Mouse (Mus musculus) kidney, embryonic 15.5 days (tissue): Measurements from ENCODE around the gene Slc22a3. TPM values are rescaled to one million over a fixed set of nuclear protein-coding genes. Genes with fewer than 3 reads are reported as not detected.

ENCODE experiments used
- ATAC-seq: fragments of 200-750 bp; cut with Nextera tagmentation; replicated peaks from 2 replicates; pipeline ENCODE4 v1.8.0; 2017; ENCODE audit warnings: moderate TSS enrichment; ENCODE audit not compliant: low FRiP score
- H3K27ac ChIP-seq: fragments of 300-500 bp; sonication (generic); 2 replicates; pipeline ENCODE4 v1.5.1; 2015; ENCODE audit warnings: mild to moderate bottlenecking, inconsistent platforms
- H3K27me3 ChIP-seq: fragments of 300-500 bp; sonication (generic); 2 replicates; pipeline ENCODE4 v1.6.1; 2015; ENCODE audit warnings: inconsistent platforms
- H3K36me3 ChIP-seq: fragments of 300-500 bp; sonication (generic); 2 replicates; pipeline ENCODE4 v1.6.1; 2015; ENCODE audit warnings: inconsistent platforms
- H3K4me1 ChIP-seq: fragments of 300-500 bp; sonication (generic); 2 replicates; pipeline ENCODE4 v1.6.1; 2015; ENCODE audit warnings: inconsistent platforms
- H3K4me2 ChIP-seq: fragments of 300-500 bp; sonication (generic); 2 replicates; pipeline ENCODE4 v1.6.1; 2015; ENCODE audit warnings: moderate library complexity, mild to moderate bottlenecking, inconsistent platforms
- H3K4me3 ChIP-seq: fragments of 300-500 bp; sonication (generic); replicated peaks from 2 replicates; pipeline ENCODE4 v1.5.1; 2015; ENCODE audit warnings: mild to moderate bottlenecking, inconsistent platforms
- H3K9ac ChIP-seq: fragments of 300-500 bp; sonication (generic); 2 replicates; pipeline ENCODE4 v1.6.1; 2015; ENCODE audit warnings: mild to moderate bottlenecking, inconsistent platforms
- H3K9me3 ChIP-seq: fragments of 300-500 bp; sonication (generic); replicated peaks from 2 replicates; pipeline ENCODE4 v1.6.1; 2016; ENCODE audit warnings: inconsistent platforms
- WGBS: fragments of 180-500 bp; shearing (Covaris S2); methylation state at CpG from one replicate; pipeline ENCODE4 v1.1.7; 2015; ENCODE audit warnings: mixed read lengths; 5-methylcytosine and 5-hydroxymethylcytosine counted together
- polyA plus RNA-seq: library from polyadenylated mRNA; unstranded; fragments of >200 nt; fragmentation: Nextera tagmentation; extraction: Ambion mirVana; gene quantifications from 2 replicates; pipeline ENCODE4 v1.2.1, GENCODE M21; 2015

Gene Slc22a3
- polyA plus RNA-seq, 1 experiment from 2014 or later: 1.00 TPM

DNA sequence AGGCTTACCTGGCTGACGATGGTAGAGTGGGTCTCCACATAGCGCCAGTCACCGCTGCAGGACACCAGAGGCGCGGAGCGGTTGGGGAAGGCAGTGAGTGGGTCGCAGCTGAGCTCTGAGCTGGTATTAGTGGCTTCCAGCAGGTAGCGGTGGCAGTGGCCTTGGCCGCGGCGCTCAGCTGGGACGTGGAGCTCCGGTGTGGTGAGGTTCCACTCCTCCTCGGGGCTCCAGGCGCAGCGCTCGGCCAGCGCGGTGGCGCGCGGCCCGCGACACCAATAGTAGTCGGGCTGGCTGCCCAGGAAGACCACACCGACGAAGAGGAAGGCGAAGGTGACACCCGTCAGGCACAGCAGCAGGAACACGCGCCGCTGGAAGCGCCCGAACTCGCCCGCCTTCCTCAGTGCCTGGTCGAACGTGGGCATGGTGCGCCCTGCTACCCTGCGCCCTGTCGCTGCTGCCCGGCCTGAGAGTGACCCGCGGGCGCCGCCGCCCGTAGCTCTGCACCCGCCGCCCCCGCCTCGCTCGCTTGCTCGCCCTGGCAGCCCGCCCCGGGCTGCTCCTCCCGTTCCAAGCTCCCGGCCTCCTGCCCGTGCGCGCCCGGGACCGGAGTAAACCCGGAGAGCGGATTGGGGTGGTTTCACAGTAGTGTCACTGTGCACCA is 471 bp downstream of the Slc22a3 start:
- Histone ChIP-seq H3K27ac (no peak overlapping the region), H3K4me1 (peaks cover 11% of the 10 kb centered on the region), H3K9me3 (no peaks in the 10 kb centered on the region), H3K9ac (0 out of 2 replicates have a peak overlapping the region, but pooled peaks have one; percentile 10), H3K4me2 (peak overlapping the region; percentile 82), H3K36me3 (no peaks in the 10 kb centered on the region), H3K4me3 (peak overlapping the region; percentile 47), H3K27me3 (peaks cover 56% of the 10 kb centered on the region)
- peak; percentile 54; the same call in 1 of the 2 replicates for ATAC-seq
- 1% methylated on average over 61 of the region's 65 CpGs for WGBS

DNA sequence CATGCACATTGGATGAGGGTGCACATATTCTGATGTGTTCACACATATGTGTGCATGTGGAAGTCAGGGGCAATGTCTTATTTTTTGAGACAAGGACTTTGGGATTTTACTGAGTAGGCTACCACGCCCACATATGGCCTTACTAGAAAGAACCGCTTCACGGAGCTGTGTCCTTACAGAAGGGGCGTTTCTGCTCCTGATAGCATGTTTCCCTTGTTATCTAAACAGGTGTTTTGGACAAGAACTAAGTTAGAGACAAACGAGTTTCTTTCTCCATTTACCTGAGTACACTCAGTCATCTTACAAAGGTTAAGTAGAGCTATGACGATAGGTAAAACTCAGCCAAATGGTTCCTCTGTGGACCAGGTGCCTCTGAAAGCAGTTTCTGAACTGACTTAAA is 1.8 kb downstream of the Slc22a3 start:
- Histone ChIP-seq H3K36me3 (no peaks in the 10 kb centered on the region), H3K4me1 (peaks cover 11% of the 10 kb centered on the region), H3K9me3 (no peaks in the 10 kb centered on the region), H3K4me2 (no peak overlapping the region), H3K27ac (no peak overlapping the region), H3K4me3 (no peak overlapping the region), H3K27me3 (peaks cover 56% of the 10 kb centered on the region), H3K9ac (no peak overlapping the region)
- WGBS: 76% methylated on average over 6 of the region's 6 CpGs
- no peak for ATAC-seq

- H3K4me2 ChIP-seq: no peak overlapping the region
- ATAC-seq: no peak
Observed at GRCm38 (mm10) chr17:12499426-12499825, 8.1 kb downstream of the Slc22a3 start.

GRCm38 (mm10) chr17:12495558-12495957 is 11.9 kb downstream of the Slc22a3 start:
- Histone ChIP-seq H3K27ac (no peak overlapping the region), H3K9ac (no peak overlapping the region), H3K4me3 (no peak overlapping the region), H3K4me2 (no peak overlapping the region), H3K27me3 (no peaks in the 10 kb centered on the region; the same call in 1 of the 2 replicates), H3K9me3 (no peaks in the 10 kb centered on the region), H3K4me1 (no peaks in the 10 kb centered on the region), H3K36me3 (no peaks in the 10 kb centered on the region)
- WGBS: 48% methylated on average over 3 of the region's 3 CpGs
- no peak for ATAC-seq

More at GRCm38 (mm10) chr17:12499426-12499825, 8.1 kb downstream of the Slc22a3 start:
- Histone ChIP-seq H3K27ac (no peak overlapping the region), H3K36me3 (no peaks in the 10 kb centered on the region), H3K4me3 (no peak overlapping the region), H3K9ac (no peak overlapping the region), H3K4me1 (no peaks in the 10 kb centered on the region), H3K9me3 (no peaks in the 10 kb centered on the region), H3K27me3 (peaks cover 8% of the 10 kb centered on the region; the same call in 1 of the 2 replicates)
- 86% methylated on average over 8 of the region's 8 CpGs for WGBS

- H3K4me2 ChIP-seq: no peak overlapping the region
- H3K9ac ChIP-seq: no peak overlapping the region
- no peaks in the 10 kb centered on the region for H3K36me3 ChIP-seq
- H3K27ac ChIP-seq: no peak overlapping the region
- no peaks in the 10 kb centered on the region for H3K4me1 ChIP-seq
- no peaks in the 10 kb centered on the region for H3K9me3 ChIP-seq
- no peaks in the 10 kb centered on the region; the same call in 1 of the 2 replicates for H3K27me3 ChIP-seq
- H3K4me3 ChIP-seq: no peak overlapping the region
- WGBS: 66% methylated on average over 12 of the region's 12 CpGs
- ATAC-seq: no peak
Observed at GRCm38 (mm10) chr17:12491591-12491990, 15.9 kb downstream of the Slc22a3 start.

- H3K9ac ChIP-seq: no peak overlapping the region
- H3K4me2 ChIP-seq: no peak overlapping the region
- H3K36me3 ChIP-seq: no peaks in the 10 kb centered on the region
- H3K27me3 ChIP-seq: no peaks in the 10 kb centered on the region; the same call in 1 of the 2 replicates
- 82% methylated on average over 5 of the region's 5 CpGs for whole genome bisulfite sequencing
- no peaks in the 10 kb centered on the region for H3K4me1 ChIP-seq
- H3K9me3 ChIP-seq: no peaks in the 10 kb centered on the region
- no peak for ATAC-seq
- no peak overlapping the region for H3K27ac ChIP-seq
- H3K4me3 ChIP-seq: no peak overlapping the region
Observed at GRCm38 (mm10) chr17:12489888-12490287, 17.6 kb downstream of the Slc22a3 start.

DNA sequence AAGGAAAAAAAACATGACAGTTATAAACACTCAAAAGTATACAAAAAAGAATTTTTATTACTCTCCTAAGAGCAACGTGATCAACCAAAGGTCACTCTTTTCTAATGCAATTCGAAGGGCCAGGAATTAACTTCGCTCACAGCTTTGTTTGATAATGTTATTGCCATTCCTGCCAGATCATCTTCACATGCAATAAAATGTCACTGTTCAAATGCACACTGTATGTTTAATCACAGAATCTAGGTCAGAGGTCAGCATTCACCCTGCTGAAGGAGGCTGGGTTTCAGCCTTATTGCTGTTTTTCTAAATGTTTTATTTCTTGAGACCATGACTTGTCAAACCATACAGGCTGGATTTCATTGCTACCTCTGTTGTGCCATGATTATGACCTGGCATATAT is 21.8 kb downstream of the Slc22a3 start:
- WGBS: 81% methylated on average over 3 of the region's 3 CpGs
- Histone ChIP-seq H3K27ac (no peak overlapping the region), H3K27me3 (no peaks in the 10 kb centered on the region), H3K9ac (no peak overlapping the region), H3K4me1 (no peaks in the 10 kb centered on the region), H3K4me3 (no peak overlapping the region), H3K4me2 (no peak overlapping the region), H3K36me3 (no peaks in the 10 kb centered on the region), H3K9me3 (no peaks in the 10 kb centered on the region)
- ATAC-seq: no peak

DNA sequence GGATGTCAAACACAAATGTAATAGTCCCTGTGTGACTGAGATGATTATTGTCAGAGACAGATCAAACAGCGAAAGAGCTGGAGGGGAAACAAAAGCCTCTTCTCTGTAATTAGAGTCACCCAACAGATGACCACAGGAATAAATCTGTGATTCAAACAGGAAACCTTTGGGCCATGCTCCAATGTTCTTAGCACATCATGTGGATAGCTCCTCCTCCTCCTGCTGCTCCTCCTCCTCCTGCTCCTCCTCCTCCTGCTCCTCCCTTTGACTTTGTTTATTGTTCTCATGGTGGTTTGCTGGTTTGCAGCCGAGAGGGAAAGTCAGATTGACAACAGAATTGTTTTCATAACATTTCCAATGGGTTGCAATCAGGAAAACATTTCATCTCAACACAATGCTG is 28.1 kb downstream of the Slc22a3 start:
- ATAC-seq: no peak
- Histone ChIP-seq H3K4me2 (no peak overlapping the region), H3K27ac (no peak overlapping the region), H3K9ac (no peak overlapping the region), H3K4me3 (no peak overlapping the region), H3K36me3 (no peaks in the 10 kb centered on the region), H3K27me3 (no peaks in the 10 kb centered on the region), H3K4me1 (no peaks in the 10 kb centered on the region), H3K9me3 (no peaks in the 10 kb centered on the region)
- 45% methylated on average over 2 of the region's 2 CpGs for WGBS

GRCm38 (mm10) chr17:12474509-12475083 is 32.9 kb downstream of the Slc22a3 start:
- Histone ChIP-seq H3K4me2 (no peak overlapping the region), H3K4me3 (no peak overlapping the region), H3K36me3 (no peaks in the 10 kb centered on the region), H3K9ac (no peak overlapping the region), H3K27me3 (no peaks in the 10 kb centered on the region), H3K27ac (no peak overlapping the region), H3K4me1 (no peaks in the 10 kb centered on the region), H3K9me3 (no peaks in the 10 kb centered on the region)
- WGBS: 69% methylated on average over 3 of the region's 3 CpGs
- ATAC-seq: no peak

DNA sequence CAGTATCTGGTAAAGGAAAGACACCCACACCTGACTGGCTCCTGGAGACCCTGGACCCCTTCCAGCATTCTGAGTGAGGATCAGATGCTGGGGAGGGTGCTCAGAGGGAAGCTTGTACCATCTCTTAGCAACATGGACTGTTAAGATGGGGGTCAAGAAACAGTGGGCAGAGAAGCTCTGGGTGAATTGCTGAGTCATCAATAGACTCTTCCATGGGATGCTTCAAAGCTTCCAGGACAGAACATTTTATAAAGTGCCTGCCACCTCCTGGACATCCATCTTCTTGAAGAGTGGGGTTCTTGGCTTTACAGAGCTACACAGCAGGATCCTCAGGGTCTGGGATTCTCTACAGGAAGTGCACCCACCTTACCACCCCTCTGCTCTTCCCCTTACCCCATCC is 35.0 kb downstream of the Slc22a3 start:
- no peak overlapping the region for H3K4me3 ChIP-seq
- H3K9ac ChIP-seq: no peak overlapping the region
- H3K4me2 ChIP-seq: no peak overlapping the region
- H3K4me1 ChIP-seq: no peaks in the 10 kb centered on the region
- H3K27ac ChIP-seq: no peak overlapping the region
- ATAC-seq: no peak
- no peaks in the 10 kb centered on the region for H3K36me3 ChIP-seq
- H3K9me3 ChIP-seq: no peaks in the 10 kb centered on the region
- no peaks in the 10 kb centered on the region for H3K27me3 ChIP-seq

DNA sequence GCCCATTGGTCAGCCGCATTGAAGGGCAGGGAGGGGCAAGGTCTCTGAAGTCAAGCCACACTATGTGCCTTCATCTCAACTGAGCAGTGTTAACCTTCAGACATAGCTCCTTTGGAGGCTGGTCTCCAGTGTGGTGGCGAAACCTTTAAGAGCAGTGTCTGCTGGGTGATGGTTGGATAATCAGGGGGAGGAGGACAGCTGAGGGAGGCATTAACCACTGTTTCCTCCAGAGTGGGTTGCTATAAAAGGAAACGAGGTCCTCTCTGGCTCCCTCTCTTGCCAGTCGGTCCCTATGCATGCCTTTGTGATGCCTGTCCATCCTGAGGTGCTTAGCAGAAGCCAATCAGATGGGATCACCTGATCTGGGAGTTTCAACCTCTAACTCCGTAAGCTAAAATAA is 38.8 kb downstream of the Slc22a3 start:
- no peak for ATAC-seq
- Histone ChIP-seq H3K4me1 (no peaks in the 10 kb centered on the region), H3K27me3 (no peaks in the 10 kb centered on the region), H3K4me3 (no peak overlapping the region), H3K9ac (no peak overlapping the region), H3K36me3 (no peaks in the 10 kb centered on the region), H3K27ac (no peak overlapping the region), H3K4me2 (no peak overlapping the region), H3K9me3 (no peaks in the 10 kb centered on the region)
- 72% methylated on average over 5 of the region's 5 CpGs for WGBS

DNA sequence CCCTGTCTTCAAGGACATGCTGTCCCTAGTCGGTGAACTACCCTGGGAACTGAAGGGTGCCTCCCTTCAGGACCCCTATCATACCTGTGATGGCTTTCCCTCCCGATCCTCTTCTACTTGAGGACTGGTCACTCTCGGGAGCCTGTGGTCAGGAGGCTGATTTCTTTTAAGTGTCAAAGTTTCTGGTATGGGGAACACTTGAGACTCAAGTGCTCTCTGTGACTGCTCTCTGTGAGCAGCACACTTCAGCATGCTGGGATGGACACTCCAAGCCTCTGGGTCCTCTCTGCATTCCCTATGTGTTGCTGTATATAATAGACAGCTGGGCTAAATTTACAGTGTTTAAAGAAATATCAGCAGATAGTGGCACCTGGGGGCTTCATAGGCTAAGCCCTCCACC is 39.9 kb downstream of the Slc22a3 start:
- no peaks in the 10 kb centered on the region for H3K36me3 ChIP-seq
- H3K4me2 ChIP-seq: no peak overlapping the region
- WGBS: 71% methylated on average over 3 of the region's 3 CpGs
- H3K27me3 ChIP-seq: no peaks in the 10 kb centered on the region
- ATAC-seq: no peak
- H3K27ac ChIP-seq: no peak overlapping the region
- H3K9ac ChIP-seq: no peak overlapping the region
- H3K9me3 ChIP-seq: no peaks in the 10 kb centered on the region
- no peak overlapping the region for H3K4me3 ChIP-seq
- no peaks in the 10 kb centered on the region for H3K4me1 ChIP-seq
